Mouse (Mus musculus) megakaryocyte, embryonic 14.5 days (primary cell): Measurements from ENCODE around the gene Tlr8. TPM values are rescaled to one million over a fixed set of nuclear protein-coding genes. Genes with fewer than 3 reads are reported as not detected.
"Not testable (repeated sequence)": the region's sequence is repeated elsewhere in the genome, so short reads cannot be mapped to it uniquely, and the experiment has no call there.

Experiments
- H3K27me3 ChIP-seq: replicated peaks from 2 replicates; pipeline ENCODE3; 2012; ENCODE audit warnings: inconsistent platforms
- H3K36me3 ChIP-seq: replicated peaks from 2 replicates; pipeline ENCODE3; 2012; ENCODE audit warnings: low read length, inconsistent platforms, mixed read lengths
- H3K4me1 ChIP-seq: 2 replicates; pipeline ENCODE4 v1.6.1; 2012; ENCODE audit warnings: inconsistent platforms
- H3K4me3 ChIP-seq: replicated peaks from 2 replicates; pipeline ENCODE3; 2012; ENCODE audit warnings: moderate library complexity, mild to moderate bottlenecking, inconsistent platforms
- H3K9me3 ChIP-seq: 2 replicates; pipeline ENCODE4 v1.6.1; 2012; ENCODE audit warnings: inconsistent platforms
- FLI1 ChIP-seq: IDR thresholded peaks from 2 replicates; pipeline ENCODE4 v1.6.1; 2012; ENCODE audit warnings: low read length, inconsistent platforms, mixed read lengths
- GATA1 ChIP-seq: IDR thresholded peaks from 3 replicates; pipeline ENCODE4 v1.6.1; 2012; ENCODE audit warnings: mixed read lengths, low read length, inconsistent platforms, borderline replicate concordance
- polyA plus RNA-seq: library from polyadenylated mRNA; stranded (reverse); fragments of >175 nt; gene quantifications from 2 replicates; pipeline ENCODE4 v1.2.3, GENCODE M21; 2012; ENCODE audit warnings: low replicate concordance; ENCODE audit not compliant: insufficient read depth

Gene Tlr8
- polyA plus RNA-seq, result 0.88 TPM in 1 of 2 replicates, not detected in the other

- H3K36me3 ChIP-seq, result no peaks in the 10 kb centered on the region
- H3K9me3 ChIP-seq, result no peaks in the 10 kb centered on the region
- H3K4me3 ChIP-seq, result no peak within 1 kb of the TSS
- TF ChIP-seq GATA1 (no peak), FLI1 (no peak)
- H3K27me3 ChIP-seq, result peaks cover 7% of the 10 kb centered on the region
- H3K4me1 ChIP-seq, result peaks cover 3% of the 10 kb centered on the region; the same call in 1 of the 2 replicates
Observed at GRCm38 (mm10) chrX:167264086-167264485, at the start of gene Tlr8. Gene Tlr8 (minus strand): TSS chrX:167264329.

GRCm38 (mm10) chrX:167302061-167302460 is 37.9 kb upstream of the Tlr8 start:
- H3K27me3 ChIP-seq, H3K4me3 ChIP-seq, H3K9me3 ChIP-seq, H3K36me3 ChIP-seq, H3K4me1 ChIP-seq: not testable (repeated sequence)

- TF ChIP-seq GATA1 (no peak), FLI1 (no peak)
- peaks cover 9% of the 10 kb centered on the region for H3K27me3 ChIP-seq
- H3K36me3 ChIP-seq, result no peaks in the 10 kb centered on the region
- H3K9me3 ChIP-seq, result no peaks in the 10 kb centered on the region
- peak overlapping the region; percentile 79 for H3K4me3 ChIP-seq
- peaks cover 4% of the 10 kb centered on the region; the same call in 1 of the 2 replicates for H3K4me1 ChIP-seq
Observed at GRCm38 (mm10) chrX:167276953-167277352, 12.8 kb upstream of the Tlr8 start.

- H3K4me3 ChIP-seq, result peak overlapping the region; percentile 79
- no peaks in the 10 kb centered on the region for H3K9me3 ChIP-seq
- H3K36me3 ChIP-seq, result no peaks in the 10 kb centered on the region
- H3K4me1 ChIP-seq, result peaks cover 4% of the 10 kb centered on the region; the same call in 1 of the 2 replicates
- TF ChIP-seq GATA1 (no peak), FLI1 (no peak)
- H3K27me3 ChIP-seq, result peaks cover 9% of the 10 kb centered on the region
Observed at GRCm38 (mm10) chrX:167276551-167276950, 12.4 kb upstream of the Tlr8 start.

GRCm38 (mm10) chrX:167263530-167263929 is 599 bp downstream of the Tlr8 start:
- Histone ChIP-seq H3K4me3 (no peak overlapping the region), H3K9me3 (no peaks in the 10 kb centered on the region)

GRCm38 (mm10) chrX:167241736-167242135 is 22.4 kb downstream of the Tlr8 start:
- TF ChIP-seq GATA1, result no peak
- no peak for TF ChIP-seq FLI1
- H3K27me3 ChIP-seq, result peaks cover 19% of the 10 kb centered on the region
- H3K36me3 ChIP-seq, result no peaks in the 10 kb centered on the region
- no peaks in the 10 kb centered on the region for H3K9me3 ChIP-seq
- no peaks in the 10 kb centered on the region for H3K4me1 ChIP-seq
- no peak overlapping the region for H3K4me3 ChIP-seq

More at GRCm38 (mm10) chrX:167263530-167263929, 599 bp downstream of the Tlr8 start:
- Histone ChIP-seq H3K4me1 (peaks cover 3% of the 10 kb centered on the region; the same call in 1 of the 2 replicates), H3K27me3 (peaks cover 5% of the 10 kb centered on the region), H3K36me3 (no peaks in the 10 kb centered on the region)
- no peak for TF ChIP-seq FLI1

- H3K4me1 ChIP-seq, result no peaks in the 10 kb centered on the region
- peaks cover 19% of the 10 kb centered on the region for H3K27me3 ChIP-seq
- no peaks in the 10 kb centered on the region for H3K36me3 ChIP-seq
- no peaks in the 10 kb centered on the region for H3K9me3 ChIP-seq
- TF ChIP-seq GATA1 (no peak), FLI1 (no peak)
- H3K4me3 ChIP-seq, result no peak overlapping the region
Observed at GRCm38 (mm10) chrX:167239293-167239921, 24.7 kb downstream of the Tlr8 start.

GRCm38 (mm10) chrX:167233104-167233687 is 30.9 kb downstream of the Tlr8 start:
- Histone ChIP-seq H3K4me3 (no peak overlapping the region), H3K36me3 (no peaks in the 10 kb centered on the region), H3K27me3 (peaks cover 2% of the 10 kb centered on the region), H3K4me1 (peaks cover 42% of the 10 kb centered on the region), H3K9me3 (no peaks in the 10 kb centered on the region)
- TF ChIP-seq GATA1, result no peak
- TF ChIP-seq FLI1, result no peak

- Histone ChIP-seq H3K36me3 (no peaks in the 10 kb centered on the region), H3K4me3 (no peak overlapping the region), H3K4me1 (peaks cover 62% of the 10 kb centered on the region), H3K27me3 (peaks cover 2% of the 10 kb centered on the region), H3K9me3 (no peaks in the 10 kb centered on the region)
- TF ChIP-seq GATA1 (no peak), FLI1 (no peak)
Observed at GRCm38 (mm10) chrX:167231150-167231549, 33.0 kb downstream of the Tlr8 start.

GRCm38 (mm10) chrX:167229819-167230218 is 34.3 kb downstream of the Tlr8 start:
- no peak overlapping the region for H3K4me3 ChIP-seq
- no peaks in the 10 kb centered on the region for H3K36me3 ChIP-seq
- peaks cover 71% of the 10 kb centered on the region for H3K4me1 ChIP-seq
- H3K9me3 ChIP-seq, result no peaks in the 10 kb centered on the region
- TF ChIP-seq GATA1 (no peak), FLI1 (no peak)
- peaks cover 2% of the 10 kb centered on the region for H3K27me3 ChIP-seq
